Mouse (Mus musculus): ENCODE data around the gene Cel.

GRCm38 (mm10) chr2:28606601-28607340, 43.6 kb upstream of the Cel start:
- TF ChIP-seq GATA1 (IDR thresholded peaks at IDR 0.05; ENCODE audit: borderline replicate concordance, low read length) (no peak), FLI1 (IDR thresholded peaks at IDR 0.05; ENCODE audit: low read length) (no peak)

All from megakaryocyte, embryonic 14.5 days (primary cell).